In genomic region chr7:127912190-127912871, GRCm38 (mm10) we compare ENCODE assay signal across 1 mouse cellular context.
TF ChIP-seq lines count a peak whose summit lies in the region.

TSS of gene Kat8 (plus strand) at chr7:127912516.

TF ChIP-seq in CH12.LX, 34 proteins besides CTCF, POLR2A, EP300 and RAD21 (continued from another document):
- TF ChIP-seq RCOR1 (conservative IDR thresholded peaks at IDR 0.05; ENCODE audit: low read depth, low read length), result no peak; the same call in 1 of the 2 replicates
- peak; percentile 67 for TF ChIP-seq NRF1 (IDR thresholded peaks at IDR 0.05; ENCODE audit: low read depth, low read length)
- TF ChIP-seq SMC3 (IDR thresholded peaks at IDR 0.05; ENCODE audit: low read depth, low read length), result no peak
- TF ChIP-seq ZC3H11A (IDR thresholded peaks at IDR 0.05; ENCODE audit: low read depth, low read length), result no peak
- TF ChIP-seq USF2 (conservative IDR thresholded peaks at IDR 0.05; ENCODE audit: low read depth, low read length), result no peak
- peak; percentile 73; the same call in 1 of the 2 replicates for TF ChIP-seq MXI1 (IDR thresholded peaks at IDR 0.05; ENCODE audit: low read depth, low read length)
- TF ChIP-seq BHLHE40 (IDR thresholded peaks at IDR 0.05; ENCODE audit: low read depth, low read length), result no peak; the same call in 1 of the 2 replicates
- no peak for TF ChIP-seq MAX (IDR thresholded peaks at IDR 0.05; ENCODE audit: low read length)
- TF ChIP-seq ETS1 (conservative IDR thresholded peaks at IDR 0.05; ENCODE audit: low read depth, low read length), result no peak; the same call in 1 of the 2 replicates
- TF ChIP-seq TBP (conservative IDR thresholded peaks at IDR 0.05; ENCODE audit: low read depth, low read length), result peak; percentile 83
- TF ChIP-seq JUN (IDR thresholded peaks at IDR 0.05; ENCODE audit: insufficient read depth, low read depth, low read length), result no peak
- no peak for TF ChIP-seq JUND (conservative IDR thresholded peaks at IDR 0.05; ENCODE audit: low read depth, low read length)
- TF ChIP-seq ZKSCAN1 (IDR thresholded peaks at IDR 0.05; ENCODE audit: borderline replicate concordance, low read depth, low read length), result no peak; the same call in 1 of the 2 replicates
TF ChIP-seq in CH12.LX: peak in this region for 14.
